Mouse (Mus musculus) kidney, adult 2 months (tissue): ENCODE measurements around the gene Ankfn1. TPM values are rescaled to one million over a fixed set of nuclear protein-coding genes. Genes with fewer than 3 reads are reported as not detected.

Source experiments
- DNase-seq: peaks from one replicate; pipeline ENCODE4 v3.0.0; 2021
- H3K27ac ChIP-seq: fragments of 200-500 bp; 2 replicates; pipeline ENCODE4 v1.5.1; 2012; ENCODE audit warnings: low read depth, low read length, control low read depth, inconsistent platforms; ENCODE audit not compliant: insufficient read depth
- H3K27me3 ChIP-seq: fragments of 200-500 bp; replicated peaks from 2 replicates; pipeline ENCODE4 v1.6.1; 2012; ENCODE audit warnings: mild to moderate bottlenecking, moderate library complexity, low read length, inconsistent platforms; ENCODE audit not compliant: control insufficient read depth, insufficient read depth
- H3K36me3 ChIP-seq: fragments of 200-500 bp; 2 replicates; pipeline ENCODE4 v1.6.1; 2012; ENCODE audit warnings: mild to moderate bottlenecking, moderate library complexity, low read length, inconsistent platforms; ENCODE audit not compliant: control insufficient read depth, insufficient read depth
- H3K4me1 ChIP-seq: fragments of 200-500 bp; 2 replicates; pipeline ENCODE4 v1.6.1; 2011; ENCODE audit warnings: low read length; ENCODE audit not compliant: control insufficient read depth, insufficient read depth
- H3K4me3 ChIP-seq: fragments of 200-500 bp; 2 replicates; pipeline ENCODE4 v1.5.1; 2011; ENCODE audit warnings: mild to moderate bottlenecking, low read depth, low read length, control low read depth; ENCODE audit not compliant: insufficient read depth
- CTCF ChIP-seq: fragments of 200-500 bp; conservative IDR thresholded peaks from 2 replicates; pipeline ENCODE4 v1.5.1; 2011; ENCODE audit warnings: low read depth, mild to moderate bottlenecking, control low read depth, low read length, moderate library complexity, mixed read lengths; ENCODE audit not compliant: insufficient read depth, insufficient read length
- POLR2A ChIP-seq: fragments of 200-500 bp; IDR thresholded peaks from one replicate; pipeline ENCODE4 v1.6.1; 2011; ENCODE audit warnings: low read depth, low read length, control low read depth
- WGBS: fragments of 180-500 bp; shearing (Covaris S2); methylation state at CpG from one replicate; pipeline ENCODE4 v1.1.7; 2018; 5-methylcytosine and 5-hydroxymethylcytosine counted together
- polyA plus RNA-seq: library from polyadenylated mRNA; depleted of rRNA; stranded (reverse); fragments of >200 nt; gene quantifications from 2 replicates; pipeline ENCODE4 v1.2.3, GENCODE M21; 2012

Ankfn1 gene
- polyA plus RNA-seq, 1 experiment, result 0.03 TPM

- TF ChIP-seq CTCF (no peak), POLR2A (no peak)
- Histone ChIP-seq H3K4me3 (no peak overlapping the region), H3K36me3 (no peaks in the 10 kb centered on the region), H3K27ac (no peak overlapping the region), H3K4me1 (no peaks in the 10 kb centered on the region), H3K27me3 (0 out of 2 replicates have a peak, but pooled peaks cover 1% of the 10 kb centered on the region)
- DNase-seq, result no peak
- 12% methylated on average over 29 of the region's 29 CpGs for WGBS
Measured at GRCm38 (mm10) chr11:89544856-89545817, 232.3 kb downstream of the Ankfn1 start.

- 47% methylated on average over 8 of the region's 8 CpGs for WGBS
- no peaks in the 10 kb centered on the region for H3K4me1 ChIP-seq
- no peak overlapping the region for H3K4me3 ChIP-seq
- DNase-seq, result no peak
- no peaks in the 10 kb centered on the region for H3K27me3 ChIP-seq
- TF ChIP-seq CTCF (no peak), POLR2A (no peak)
- no peak overlapping the region for H3K27ac ChIP-seq
- no peaks in the 10 kb centered on the region for H3K36me3 ChIP-seq
Measured at GRCm38 (mm10) chr11:89538376-89538775, 239.1 kb downstream of the Ankfn1 start.

GRCm38 (mm10) chr11:89527800-89528430 lies 249.5 kb downstream of the Ankfn1 start:
- H3K27me3 ChIP-seq, result no peaks in the 10 kb centered on the region
- H3K36me3 ChIP-seq, result no peaks in the 10 kb centered on the region
- WGBS, result 86% methylated on average over 4 of the region's 4 CpGs
- no peak overlapping the region for H3K27ac ChIP-seq
- no peak overlapping the region for H3K4me3 ChIP-seq
- no peak for DNase-seq
- no peak for TF ChIP-seq CTCF
- TF ChIP-seq POLR2A, result no peak
- no peaks in the 10 kb centered on the region for H3K4me1 ChIP-seq

GRCm38 (mm10) chr11:89515501-89515901 lies 262.0 kb downstream of the Ankfn1 start:
- Histone ChIP-seq H3K36me3 (no peaks in the 10 kb centered on the region), H3K27ac (no peak overlapping the region), H3K27me3 (no peaks in the 10 kb centered on the region; the same call in 1 of the 2 replicates), H3K4me3 (no peak overlapping the region), H3K4me1 (no peaks in the 10 kb centered on the region)
- no peak for DNase-seq
- no peak for TF ChIP-seq CTCF
- TF ChIP-seq POLR2A, result no peak
- 11% methylated on average over 9 of the region's 9 CpGs for WGBS

GRCm38 (mm10) chr11:89508675-89509324 lies 268.7 kb downstream of the Ankfn1 start:
- Histone ChIP-seq H3K27me3 (no peaks in the 10 kb centered on the region), H3K27ac (no peak overlapping the region), H3K4me3 (no peak overlapping the region), H3K36me3 (no peaks in the 10 kb centered on the region), H3K4me1 (no peaks in the 10 kb centered on the region)
- no peak for TF ChIP-seq CTCF
- no peak for TF ChIP-seq POLR2A
- 13% methylated on average over 11 of the region's 11 CpGs for WGBS
- DNase-seq, result peak; percentile 0

- Histone ChIP-seq H3K36me3 (no peaks in the 10 kb centered on the region), H3K27ac (no peak overlapping the region), H3K27me3 (no peaks in the 10 kb centered on the region), H3K4me1 (no peaks in the 10 kb centered on the region), H3K4me3 (no peak overlapping the region)
- peak; percentile 30 for DNase-seq
- WGBS, result 28% methylated on average over 11 of the region's 11 CpGs
- TF ChIP-seq CTCF, result no peak
- TF ChIP-seq POLR2A, result no peak
Measured at GRCm38 (mm10) chr11:89506595-89507245, 270.7 kb downstream of the Ankfn1 start.

- H3K27me3 ChIP-seq, result no peaks in the 10 kb centered on the region
- no peak overlapping the region for H3K4me3 ChIP-seq
- no peaks in the 10 kb centered on the region for H3K4me1 ChIP-seq
- no peak overlapping the region for H3K27ac ChIP-seq
- no peak for TF ChIP-seq CTCF
- TF ChIP-seq POLR2A, result no peak
- 90% methylated on average over 7 of the region's 7 CpGs for WGBS
- DNase-seq, result no peak
- H3K36me3 ChIP-seq, result no peaks in the 10 kb centered on the region
Measured at GRCm38 (mm10) chr11:89505046-89505445, 272.4 kb downstream of the Ankfn1 start.
